Mouse (Mus musculus): ENCODE data around the gene Haus7. TPM values are rescaled to one million over a fixed set of nuclear protein-coding genes. Genes with fewer than 3 reads are reported as not detected.

The Haus7 gene
- total RNA-seq (2021), result 1 to 10 TPM; 5.8 to 8.0 TPM

DNA sequence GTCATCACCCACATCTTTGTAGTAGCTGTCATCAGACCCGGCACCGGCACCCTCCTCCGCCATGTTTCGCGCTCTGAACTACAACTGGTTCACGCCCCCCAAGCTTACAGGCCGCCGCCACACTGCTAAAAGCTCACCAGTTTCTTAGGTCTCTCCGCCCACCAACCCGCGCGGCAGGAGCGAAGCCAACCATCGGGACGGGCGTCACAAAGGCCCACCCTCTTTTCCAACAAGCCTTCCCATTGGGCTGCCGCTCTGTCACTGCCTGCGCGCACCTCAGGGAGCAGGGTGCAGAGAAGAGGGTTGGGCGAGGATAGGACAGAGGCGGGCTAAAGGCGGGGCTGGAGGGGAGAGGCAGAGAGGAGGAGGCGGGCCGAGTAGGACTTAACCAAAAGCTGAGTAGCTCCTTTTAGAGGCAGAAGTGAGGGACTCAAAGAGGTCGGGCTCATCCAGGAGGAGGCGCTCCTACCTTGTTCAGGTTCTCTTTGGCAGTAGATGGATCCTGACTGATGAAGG is at the start of gene Haus7:
Gene Haus7, minus strand, starts transcription at position 168 of the 516 bp plus-strand sequence.
- DNase-seq, result peak; percentile 86 to 90

DNA sequence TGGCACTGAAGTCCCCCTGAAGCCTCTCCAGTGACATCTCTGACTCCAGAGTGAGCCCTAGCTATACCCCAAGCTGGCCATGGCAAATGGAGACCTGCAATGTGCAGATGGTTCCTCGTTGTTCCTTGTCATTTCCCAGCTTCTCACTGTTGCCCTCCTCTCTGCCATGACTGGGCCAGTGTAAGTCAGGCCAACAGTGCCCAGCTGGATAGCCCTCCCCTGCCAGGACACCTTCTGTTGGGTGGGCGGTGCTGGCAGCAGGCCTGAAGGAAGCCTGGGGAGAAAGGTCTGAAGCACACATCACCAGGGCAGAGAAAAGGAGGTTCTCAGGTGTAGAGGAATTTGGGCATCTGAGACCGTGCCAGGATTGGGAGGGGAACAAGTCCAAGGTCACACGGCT is 47.7 kb upstream of the Haus7 start:
- no peak for DNase-seq

DNA sequence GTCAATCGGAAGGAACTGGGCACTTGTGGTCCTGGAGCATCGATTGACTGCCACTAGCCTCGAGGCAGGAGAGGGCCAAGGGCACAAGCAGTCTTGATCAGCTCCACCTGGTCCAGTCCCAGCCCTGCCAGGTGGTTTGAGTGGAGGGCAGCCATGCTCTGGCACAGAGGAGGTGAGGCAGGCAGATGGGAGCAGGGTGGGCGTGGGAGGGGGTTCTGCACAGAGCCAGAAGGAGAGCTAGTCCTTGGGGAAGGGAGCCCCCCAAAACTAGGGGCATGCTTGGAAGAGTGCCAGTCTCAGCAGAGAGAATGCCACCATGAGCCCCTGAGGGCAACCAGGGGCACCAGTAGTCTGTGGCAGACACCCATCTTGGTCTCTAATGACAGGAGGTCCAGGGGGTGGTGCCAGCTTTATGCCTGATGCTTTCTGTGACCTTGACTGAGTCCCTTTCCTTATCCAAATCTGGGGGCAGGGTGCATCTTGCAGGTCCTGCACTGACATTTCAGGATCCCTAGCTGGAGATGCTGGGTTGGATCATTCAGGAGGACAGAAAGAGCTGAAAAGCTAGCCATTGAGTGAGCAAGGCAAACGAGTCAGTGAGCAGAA is 46.4 kb upstream of the Haus7 start:
- no peak for DNase-seq

DNA sequence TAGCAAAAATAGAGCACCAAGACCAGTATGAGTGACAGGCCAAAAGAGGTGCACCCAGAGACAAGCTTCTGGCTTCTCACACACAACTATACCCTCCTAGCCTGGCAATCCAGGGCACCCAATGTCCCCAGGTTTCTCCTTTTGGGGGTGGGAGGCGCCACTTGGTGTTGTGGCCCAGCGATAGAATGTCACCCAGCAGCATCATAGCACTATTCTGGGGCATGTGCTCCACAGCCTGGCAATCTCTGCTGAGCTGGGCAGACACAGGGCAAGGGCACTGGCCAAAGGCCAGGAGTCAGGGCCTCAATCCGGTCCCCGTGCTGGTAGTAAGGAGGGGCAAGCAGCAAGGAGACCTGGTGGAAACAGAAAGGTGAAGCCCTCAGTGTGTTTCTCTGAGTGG is 37.9 kb upstream of the Haus7 start:
- DNase-seq, result no peak

DNA sequence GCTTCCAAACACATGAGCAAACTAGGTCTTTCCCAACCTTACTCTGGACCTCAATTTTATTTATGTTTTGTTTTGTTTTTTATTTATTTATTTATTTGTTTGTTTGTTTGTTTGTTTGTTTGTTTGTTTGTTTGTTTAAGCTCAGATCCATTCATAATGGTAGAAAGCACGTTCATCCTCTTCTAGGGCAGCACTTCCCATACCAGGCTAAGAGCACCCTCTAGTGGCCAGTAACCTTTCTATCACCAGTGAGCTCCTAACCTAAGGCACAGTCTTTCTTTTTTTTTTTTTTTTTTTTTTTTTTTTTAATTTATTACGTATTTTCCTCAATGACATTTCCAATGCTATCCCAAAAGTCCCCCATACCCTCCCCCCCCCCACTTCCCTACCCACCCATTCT is 34.7 kb upstream of the Haus7 start:
- peak in 1 of 2 experiments; percentile 47 for DNase-seq

DNA sequence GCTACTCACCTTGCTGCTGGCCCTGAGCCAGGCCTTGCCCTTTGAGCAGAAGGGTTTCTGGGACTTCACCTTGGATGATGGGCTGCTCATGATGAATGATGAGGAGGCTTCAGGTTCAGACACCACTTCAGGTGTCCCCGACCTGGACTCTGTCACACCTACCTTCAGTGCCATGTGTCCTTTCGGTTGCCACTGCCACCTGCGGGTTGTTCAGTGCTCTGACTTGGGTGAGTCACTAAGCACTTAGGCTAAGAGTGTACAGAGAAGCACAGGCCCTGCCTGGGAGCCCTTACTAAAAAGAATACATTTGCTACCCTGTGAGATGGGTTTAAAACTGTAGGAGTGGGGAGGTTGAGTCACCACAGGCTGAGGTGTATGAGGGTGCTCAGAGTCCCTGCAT is 32.0 kb upstream of the Haus7 start:
- DNase-seq, result no peak

DNA sequence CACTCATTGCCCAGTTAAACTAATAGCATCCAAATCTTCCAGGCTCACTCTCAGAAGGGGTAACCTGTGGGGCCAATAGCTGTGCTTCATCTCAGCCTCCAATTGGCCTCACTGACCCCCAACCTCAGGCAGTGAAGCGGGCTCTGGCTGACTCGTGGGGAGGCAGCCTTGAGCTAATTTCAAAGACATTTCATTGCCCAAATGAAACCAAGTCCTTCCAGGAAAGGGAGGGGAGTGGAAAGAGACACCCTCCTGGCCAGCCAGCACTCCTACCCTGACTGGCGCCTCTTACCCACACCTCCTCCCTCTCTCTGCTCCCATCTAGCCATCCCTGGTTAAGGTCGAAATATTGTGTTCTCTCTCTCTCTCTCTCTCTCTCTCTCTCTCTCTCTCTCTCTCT is 31.3 kb upstream of the Haus7 start:
- no peak for DNase-seq

DNA sequence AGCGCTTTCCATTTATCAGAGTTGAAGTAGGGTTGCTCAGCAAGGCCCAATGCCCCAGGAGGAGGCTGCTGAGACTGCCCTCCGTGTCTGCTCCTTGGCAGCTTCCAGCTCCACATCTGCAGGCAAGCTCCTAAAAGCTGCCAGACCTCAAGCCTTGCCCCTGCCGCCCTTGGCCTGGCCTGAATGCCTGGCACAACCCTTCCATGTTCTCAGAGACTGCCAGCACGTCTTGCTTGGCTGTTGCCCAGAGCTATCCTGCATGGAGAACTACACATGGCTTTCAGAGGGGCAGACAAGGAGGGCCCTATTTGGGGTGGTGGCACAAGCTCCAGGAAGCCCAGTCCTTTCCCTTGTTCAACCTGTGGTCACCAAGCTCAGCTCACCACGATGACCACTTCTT is 28.1 kb upstream of the Haus7 start:
- peak in 1 of 2 experiments; percentile 24 for DNase-seq

DNA sequence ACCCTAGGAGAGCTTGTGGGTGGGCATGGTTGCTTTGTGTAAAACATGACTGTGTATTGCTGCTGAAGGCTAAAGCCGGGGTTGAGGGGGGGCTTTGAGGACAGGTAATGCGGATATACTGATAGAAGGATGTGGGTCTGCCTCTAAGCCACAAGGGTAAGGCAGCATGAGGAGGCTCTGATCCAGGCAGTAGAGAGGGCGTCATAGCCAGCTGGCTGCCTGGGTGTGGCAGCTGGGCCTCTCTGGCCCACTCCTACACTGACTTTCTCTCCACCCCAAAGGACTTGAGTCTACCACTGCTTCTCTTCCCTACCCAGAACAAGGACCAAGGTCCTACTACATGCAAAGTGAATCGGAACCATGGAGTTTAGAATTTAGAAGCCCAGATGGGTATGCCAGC is 26.0 kb upstream of the Haus7 start:
- no peak for DNase-seq

DNA sequence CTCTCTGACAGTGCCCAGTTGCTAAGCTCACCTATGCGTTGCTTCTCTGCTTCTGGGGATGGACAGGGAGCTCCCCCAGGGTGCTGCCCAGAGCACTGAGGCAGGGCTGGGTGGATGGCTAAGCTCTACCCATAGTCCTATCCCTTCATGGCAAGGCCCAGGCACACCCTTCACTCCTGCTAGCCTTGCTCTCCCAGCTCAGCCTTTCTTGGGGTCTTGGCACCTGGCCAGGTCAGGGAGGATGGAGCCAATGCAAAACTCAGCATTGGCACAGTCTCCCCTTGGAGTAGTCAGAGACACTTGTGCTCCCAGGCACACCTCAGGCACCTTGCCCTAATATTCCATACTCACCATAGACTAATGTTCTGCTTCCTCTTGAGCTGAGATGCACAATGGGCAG is 25.2 kb upstream of the Haus7 start:
- DNase-seq, result no peak

DNA sequence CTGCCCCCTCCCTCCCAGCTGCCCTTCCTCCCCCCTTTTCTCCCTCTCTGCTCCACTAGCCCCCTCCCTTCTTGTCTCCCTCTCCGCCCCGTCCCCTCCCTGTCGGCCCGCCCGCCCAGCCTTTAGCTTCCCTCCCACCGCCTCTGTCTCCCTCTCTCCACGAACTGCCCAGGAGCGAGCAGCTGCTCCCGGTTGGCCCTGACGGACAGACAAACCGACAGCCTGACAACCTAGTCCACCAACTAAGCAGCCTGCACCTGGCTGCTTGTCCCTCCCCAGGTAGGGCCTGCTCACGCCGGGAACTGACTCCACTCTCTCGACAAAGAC is 24.6 kb upstream of the Haus7 start, which contains the start of gene Bgn:
Gene Bgn, plus strand, starts transcription at position 119 of the 327 bp plus-strand sequence.
- no peak for DNase-seq

DNA sequence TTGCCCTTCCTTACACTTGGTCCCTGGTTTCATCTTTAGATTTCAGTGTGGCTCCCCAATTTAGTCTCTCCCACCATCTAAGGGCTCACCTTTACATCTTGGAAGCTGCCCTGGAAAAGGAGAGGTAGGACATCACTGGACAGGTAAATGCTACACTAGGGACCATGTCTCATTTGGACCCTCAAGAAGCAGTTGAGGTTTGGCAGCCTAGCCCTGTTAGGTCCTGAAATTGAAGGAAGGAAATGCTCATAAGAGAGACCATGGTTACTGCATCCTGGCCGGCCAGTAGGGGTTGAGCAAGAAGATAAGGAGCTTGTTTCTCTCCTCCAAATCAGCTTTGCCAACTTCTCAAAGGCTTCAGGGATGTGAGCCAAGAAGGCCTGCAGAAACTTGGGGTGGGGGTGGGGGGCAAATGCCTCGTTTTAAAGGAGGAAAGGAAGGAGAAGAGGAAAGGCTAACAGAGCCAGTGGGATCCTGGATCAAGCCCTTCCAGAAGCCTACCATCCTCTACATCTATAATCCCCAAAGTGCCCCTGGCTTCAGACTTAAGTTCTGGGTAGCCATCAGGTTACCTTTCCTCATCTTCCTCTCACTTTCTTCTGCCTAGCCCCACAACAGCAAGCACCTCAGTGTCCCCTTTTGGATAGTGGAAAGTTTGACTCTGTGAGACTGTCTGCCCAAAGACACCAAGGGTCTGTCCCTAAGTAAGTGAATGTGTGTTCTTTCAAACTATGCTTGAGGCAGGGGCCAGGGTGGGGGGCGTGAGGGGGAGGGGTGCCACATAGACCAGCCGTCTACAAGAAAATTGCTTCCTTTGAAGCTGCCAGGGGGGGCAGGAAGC is 24.0 kb upstream of the Haus7 start:
- no peak for DNase-seq

DNA sequence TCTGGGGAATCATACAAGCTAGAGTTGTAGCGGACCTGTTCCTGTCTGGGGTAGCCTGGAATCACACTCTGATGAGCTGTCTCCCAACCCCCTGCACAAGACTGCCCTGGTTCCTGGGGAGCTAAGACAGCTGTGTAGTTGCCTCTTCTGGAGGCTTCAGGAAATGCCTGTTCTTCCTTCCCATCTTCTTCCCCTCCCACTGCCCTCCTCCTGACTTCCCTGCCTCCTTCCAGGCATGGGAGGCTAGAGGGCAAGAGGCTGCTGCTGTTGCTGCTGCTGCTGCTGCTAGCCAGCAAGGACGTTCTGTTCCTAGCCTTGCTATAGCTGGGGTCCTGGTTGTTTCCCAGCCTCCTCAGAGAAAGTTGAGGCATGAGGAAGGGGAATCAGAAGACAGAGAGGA is 21.5 kb upstream of the Haus7 start:
- DNase-seq, result no peak

DNA sequence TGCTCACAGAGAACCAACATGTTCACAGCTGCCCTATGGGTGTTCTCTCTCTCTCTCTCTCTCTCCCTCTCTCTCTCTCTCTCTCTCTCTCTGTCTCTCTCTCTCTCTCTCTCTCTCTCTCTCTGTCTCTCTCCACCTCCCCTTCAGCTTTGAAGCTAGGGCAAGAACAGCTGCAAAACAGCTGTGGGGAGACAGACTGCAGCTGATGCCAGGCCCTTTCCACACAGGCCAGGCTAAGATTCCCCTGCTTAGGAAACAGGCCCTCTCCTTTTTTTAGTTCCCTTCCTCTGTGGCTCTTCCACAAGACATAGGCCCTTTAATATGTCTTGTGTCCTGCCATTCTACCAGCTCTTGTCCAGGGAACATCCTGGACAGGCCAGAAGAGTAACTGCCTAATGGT is 20.8 kb upstream of the Haus7 start:
- DNase-seq, result no peak

DNA sequence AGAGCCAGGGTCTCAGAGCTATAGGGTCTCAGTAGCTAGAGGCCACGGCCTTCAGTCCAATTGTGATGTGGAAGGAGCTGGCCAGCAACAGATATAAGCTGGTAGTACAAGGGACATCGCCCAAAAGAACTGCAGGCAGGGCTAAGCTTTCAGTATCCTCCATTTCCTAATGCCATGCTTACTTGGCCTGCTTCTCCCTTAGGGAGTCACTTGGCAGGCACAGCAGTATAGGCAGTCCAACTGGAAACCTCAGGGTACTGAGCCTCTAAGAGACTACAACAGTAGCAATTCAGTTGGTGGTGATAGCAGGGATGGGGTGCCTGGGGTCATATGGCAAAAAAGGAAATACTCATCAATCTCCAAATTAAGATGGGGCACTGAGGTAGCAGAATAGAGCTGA is 18.7 kb upstream of the Haus7 start:
- no peak for DNase-seq

DNA sequence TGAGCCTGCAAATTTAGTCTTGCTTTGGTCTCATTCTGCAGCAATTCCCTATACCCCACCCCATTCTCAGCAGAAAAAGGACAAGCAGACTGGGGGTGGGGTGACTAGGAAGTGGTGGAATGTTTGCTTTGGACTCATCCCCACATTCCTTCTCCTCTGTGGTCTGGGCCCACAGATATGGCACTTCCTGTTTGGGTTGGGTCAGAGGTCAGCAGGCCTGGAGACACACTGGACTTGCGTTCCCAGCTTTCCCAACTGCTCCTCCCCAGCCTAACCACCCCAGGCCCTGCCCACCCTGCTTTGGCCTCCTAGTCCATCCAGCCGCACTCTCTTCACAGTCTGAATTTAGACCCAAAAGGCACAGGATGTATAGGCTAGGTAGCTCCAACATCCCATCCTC is 17.8 kb upstream of the Haus7 start:
- no peak for DNase-seq

DNA sequence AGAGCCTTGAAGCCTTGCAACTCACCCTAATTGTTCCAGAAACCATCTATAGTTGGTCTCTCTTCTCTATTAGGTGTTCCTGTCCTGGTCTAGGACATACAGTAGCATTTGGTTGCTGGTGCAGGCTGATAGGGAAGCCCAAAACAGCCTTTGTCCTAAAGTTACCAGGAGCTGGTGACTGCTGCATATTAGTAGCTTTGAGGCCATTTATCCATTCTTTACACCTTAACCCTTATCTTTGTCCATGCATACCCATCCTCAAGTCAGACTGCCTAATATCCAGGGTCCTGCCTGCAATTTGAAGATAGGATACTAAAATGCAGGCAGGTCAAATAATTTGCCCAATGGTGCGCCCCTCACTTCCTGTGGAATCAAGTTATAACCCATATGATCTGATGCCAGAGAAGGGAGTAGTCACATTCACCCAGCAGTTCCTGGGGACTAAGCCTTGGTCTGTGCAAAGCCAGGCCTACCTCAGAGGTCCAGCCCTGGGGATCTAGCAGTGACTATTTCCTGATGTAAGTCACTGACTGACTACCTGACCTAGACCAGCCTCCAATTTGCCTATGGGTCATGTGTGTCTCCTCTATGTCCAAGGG is 16.9 kb upstream of the Haus7 start:
- DNase-seq, result no peak

DNA sequence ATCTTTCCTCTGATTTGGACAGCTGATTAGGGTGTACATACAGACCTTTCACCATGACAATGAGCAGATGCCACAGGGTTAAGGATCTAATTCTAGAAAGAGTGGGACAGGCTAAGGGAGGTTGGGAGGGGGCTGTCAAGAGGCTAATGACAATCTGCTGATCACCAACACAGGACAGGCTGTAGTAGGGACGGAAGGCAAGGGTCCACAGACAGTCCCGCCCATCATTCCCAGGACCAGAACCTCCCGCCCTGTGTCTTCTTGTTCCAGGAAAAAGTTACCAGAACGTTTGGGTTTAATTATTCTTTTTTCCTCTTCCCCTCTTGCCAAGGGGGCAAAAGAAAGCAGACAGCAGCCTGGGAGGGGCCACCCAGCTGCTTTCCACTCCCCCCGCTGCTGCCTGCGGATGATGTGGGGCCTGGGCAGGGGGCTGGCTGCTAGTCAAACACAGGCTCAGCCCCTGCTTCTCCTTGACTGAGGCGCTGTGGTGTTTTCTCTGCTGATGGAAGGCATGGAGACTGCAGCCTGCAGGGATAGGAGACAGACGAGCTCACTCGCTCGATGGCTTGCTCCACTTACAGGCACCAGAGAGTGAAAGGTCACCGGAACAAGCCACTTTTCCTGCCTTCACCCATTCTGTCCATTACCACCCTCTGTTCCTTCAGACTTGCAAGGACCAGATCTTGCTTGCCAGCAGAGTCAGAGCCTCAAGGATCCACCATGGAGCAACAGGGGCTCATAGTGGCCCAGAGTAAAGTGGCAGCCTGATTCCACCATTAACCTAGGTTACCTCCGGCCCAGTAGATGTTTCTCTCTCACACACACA is 15.7 kb upstream of the Haus7 start:
- DNase-seq, result no peak

DNA sequence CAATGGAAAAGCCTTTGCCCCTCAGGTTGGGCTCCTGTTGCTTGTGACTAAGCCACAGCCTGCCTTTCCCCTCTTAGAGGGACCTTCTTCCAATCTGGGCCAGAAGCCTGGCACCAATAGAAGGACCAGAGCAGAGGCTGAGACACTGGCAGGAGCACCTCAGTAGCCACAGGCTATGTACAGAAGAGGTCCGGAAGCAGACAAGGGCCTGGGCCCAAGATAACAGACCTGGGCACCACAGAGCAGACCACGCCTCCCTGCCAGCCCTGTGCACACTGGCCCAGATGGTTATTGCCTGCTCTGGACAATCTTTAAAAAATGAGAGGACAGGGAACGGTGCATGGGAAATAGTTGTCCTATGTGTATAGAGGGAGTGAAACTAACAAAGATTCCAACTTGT is 12.9 kb upstream of the Haus7 start:
- no peak for DNase-seq

DNA sequence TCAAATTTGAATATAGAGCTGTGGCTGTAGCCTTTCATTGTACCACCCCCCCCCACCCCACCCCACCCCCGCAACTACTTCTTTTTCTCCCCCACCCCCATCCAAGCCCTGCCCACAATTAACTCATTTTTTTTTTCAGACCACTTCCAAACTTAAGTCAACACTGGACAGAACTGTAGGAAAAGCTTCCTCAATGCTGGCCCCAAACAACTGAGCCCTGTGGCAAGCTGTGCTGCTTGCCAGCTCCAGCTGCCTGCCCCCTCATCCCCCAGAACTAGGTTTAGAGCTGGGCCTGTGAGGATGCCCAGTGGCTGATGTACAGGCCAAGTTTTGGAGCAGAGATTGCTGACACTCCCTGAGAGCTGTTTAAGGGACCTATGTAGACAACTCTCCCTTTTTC is 9.9 kb upstream of the Haus7 start:
- no peak for DNase-seq

DNA sequence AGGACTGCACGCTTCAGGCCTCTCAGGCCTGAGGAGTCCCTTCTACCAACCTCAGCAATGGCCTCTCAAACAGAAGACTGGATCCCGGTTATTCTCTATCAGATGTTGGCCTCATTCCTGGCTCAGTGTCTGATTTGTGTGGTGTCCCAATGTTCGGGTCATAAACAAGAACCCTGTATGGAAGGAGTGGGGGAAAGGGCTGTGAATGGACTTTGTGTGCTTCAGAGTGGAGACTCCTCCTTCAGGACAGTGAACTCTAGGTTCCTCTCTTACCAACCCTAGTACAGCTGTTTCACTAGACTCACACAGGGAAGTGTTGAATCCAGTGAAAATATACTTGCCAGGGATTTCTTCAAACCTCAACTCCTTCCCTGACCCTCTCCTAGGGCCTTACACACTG is 9.5 kb upstream of the Haus7 start:
- DNase-seq, result no peak

DNA sequence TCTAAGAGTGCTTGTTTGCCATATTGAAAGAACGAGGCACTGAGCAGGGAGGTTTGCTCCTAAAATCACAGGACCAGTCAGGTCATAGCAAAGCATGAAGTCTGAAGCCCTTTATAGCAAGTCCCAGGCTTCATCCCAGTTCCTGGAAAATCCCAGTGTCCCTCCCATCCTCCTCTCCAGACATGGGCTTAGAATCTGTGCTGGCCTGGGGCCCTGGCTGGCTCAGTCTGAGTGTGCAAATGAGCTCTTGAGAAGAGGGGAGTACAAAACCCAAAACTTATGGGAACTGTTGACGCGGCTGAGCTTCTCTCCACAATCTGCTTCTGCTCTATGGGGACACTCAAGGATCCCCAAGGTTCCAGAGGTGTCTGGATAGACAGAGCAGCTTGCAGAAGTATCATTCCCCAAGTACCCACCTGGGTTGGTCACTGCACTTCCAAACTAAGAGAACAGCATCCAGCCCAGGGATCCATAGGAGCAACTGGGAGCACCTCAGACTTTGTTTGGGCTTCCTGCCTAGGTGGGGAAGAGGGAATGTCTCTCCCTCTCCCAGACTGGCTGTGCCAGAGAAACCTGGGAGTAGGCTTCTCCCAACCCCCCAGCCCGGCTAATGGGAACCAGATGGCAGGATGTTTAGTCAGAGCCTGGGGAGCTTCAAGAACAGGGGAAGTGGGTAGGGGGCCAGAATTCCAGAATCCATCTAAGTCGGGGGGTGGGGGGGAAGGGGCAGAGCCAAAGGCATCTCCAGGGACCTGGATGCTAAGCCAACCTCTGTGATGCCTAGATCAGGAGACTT is 8.8 kb upstream of the Haus7 start:
- DNase-seq, result no peak
